Mouse (Mus musculus): ENCODE data around the gene Kif21b.

Gene Kif21b

GRCm38 (mm10) chr1:136128416-136128815, 2.8 kb upstream of the Kif21b start:
- no peak for DNase-seq (ENCODE audit: extremely low spot score, low spot score)

- DNase-seq (ENCODE audit: extremely low spot score, low spot score), result no peak
Observed at GRCm38 (mm10) chr1:136128944-136129589, 2.1 kb upstream of the Kif21b start.

- DNase-seq (ENCODE audit: extremely low spot score, low spot score), result no peak
Observed at GRCm38 (mm10) chr1:136130107-136130506, 1.1 kb upstream of the Kif21b start.

GRCm38 (mm10) chr1:136131603-136132291, 558 bp downstream of the Kif21b start:
- peak; percentile 45 for DNase-seq (ENCODE audit: extremely low spot score, low spot score)

GRCm38 (mm10) chr1:136132386-136133201, 1.4 kb downstream of the Kif21b start:
- no peak for DNase-seq (ENCODE audit: extremely low spot score, low spot score)

- no peak for DNase-seq (ENCODE audit: extremely low spot score, low spot score)
Observed at GRCm38 (mm10) chr1:136133570-136134240, 2.5 kb downstream of the Kif21b start.

GRCm38 (mm10) chr1:136134547-136134946, 3.4 kb downstream of the Kif21b start:
- DNase-seq (ENCODE audit: extremely low spot score, low spot score), result no peak

- DNase-seq (ENCODE audit: extremely low spot score, low spot score), result no peak
Observed at GRCm38 (mm10) chr1:136135046-136135445, 3.9 kb downstream of the Kif21b start.

- DNase-seq (ENCODE audit: extremely low spot score, low spot score), result no peak
Observed at GRCm38 (mm10) chr1:136135777-136136444, 4.7 kb downstream of the Kif21b start.

GRCm38 (mm10) chr1:136136547-136136946, 5.4 kb downstream of the Kif21b start:
- no peak for DNase-seq (ENCODE audit: extremely low spot score, low spot score)

- no peak for DNase-seq (ENCODE audit: extremely low spot score, low spot score)
Observed at GRCm38 (mm10) chr1:136137071-136137531, 5.9 kb downstream of the Kif21b start.

- DNase-seq (ENCODE audit: extremely low spot score, low spot score), result peak; percentile 59
Observed at GRCm38 (mm10) chr1:136137575-136137974, 6.4 kb downstream of the Kif21b start.

GRCm38 (mm10) chr1:136138191-136138830, 7.1 kb downstream of the Kif21b start:
- no peak for DNase-seq (ENCODE audit: extremely low spot score, low spot score)

GRCm38 (mm10) chr1:136139990-136140640, 8.9 kb downstream of the Kif21b start:
- DNase-seq (ENCODE audit: extremely low spot score, low spot score), result peak; percentile 81

- no peak for DNase-seq (ENCODE audit: extremely low spot score, low spot score)
Observed at GRCm38 (mm10) chr1:136141176-136141950, 10.2 kb downstream of the Kif21b start.

- no peak for DNase-seq (ENCODE audit: extremely low spot score, low spot score)
Observed at GRCm38 (mm10) chr1:136142336-136142735, 11.1 kb downstream of the Kif21b start.

GRCm38 (mm10) chr1:136143514-136143913, 12.3 kb downstream of the Kif21b start:
- no peak for DNase-seq (ENCODE audit: extremely low spot score, low spot score)

- DNase-seq (ENCODE audit: extremely low spot score, low spot score), result no peak
Observed at GRCm38 (mm10) chr1:136149702-136150101, 18.5 kb downstream of the Kif21b start.

- DNase-seq (ENCODE audit: extremely low spot score, low spot score), result no peak
Observed at GRCm38 (mm10) chr1:136151371-136151770, 20.2 kb downstream of the Kif21b start.

Data from neural tube, embryonic 10.5 days (tissue).